ENCODE assay signal across 9 mouse cellular contexts in genomic region chr5:117665181-117665580, GRCm38 (mm10).
DNase-seq lines count a peak whose midpoint lies in the region; ATAC-seq lines count a peak whose summit lies in the region.
"Had no signal": no experiment of that assay in that cellular context is flagged by ENCODE, and none has a peak within 500 bp of the region (broad histone marks: within the 10 kb centered on the region; RNA-seq: fewer than 3 reads in every experiment).

No protein-coding gene starts in this region.

- peaks cover 13% of the 10 kb centered on the region for H3K4me1 ChIP-seq in forebrain, embryonic 16.5 days (replicated peaks; ENCODE audit: control insufficient read depth, insufficient read depth, low read length)

- H3K4me3 ChIP-seq in forebrain, embryonic 16.5 days (replicated peaks; ENCODE audit: low read length) = no peak overlapping the region
- H3K4me3 ChIP-seq: left cerebral cortex, adult 2 months had no signal

- no peaks in the 10 kb centered on the region for H3K27me3 ChIP-seq in forebrain, embryonic 16.5 days (replicated peaks; ENCODE audit: control insufficient read depth, insufficient read depth, low read length)

- no peaks in the 10 kb centered on the region for H3K9me3 ChIP-seq in forebrain, embryonic 16.5 days (ENCODE audit: control insufficient read depth, low read length)

- no peak overlapping the region for H3K9ac ChIP-seq in forebrain, embryonic 16.5 days (replicated peaks; ENCODE audit: low read depth, low read length)

- WGBS in forebrain, embryonic 16.5 days = 3% methylated on average over 9 of the region's 9 CpGs

- no peak overlapping the region for H3K27ac ChIP-seq in forebrain, embryonic 16.5 days (ENCODE audit: low read length)
- H3K27ac ChIP-seq: left cerebral cortex, adult 2 months had no signal

- DNase-seq in embryo, embryonic 10.5 days (ENCODE audit: low spot score) = peak; percentile 26
- no peak for DNase-seq in embryo, embryonic 9.5 days (ENCODE audit: extremely low spot score)
- DNase-seq in kidney, postnatal 10 days = peak; percentile 26
- DNase-seq in kidney, adult 9 months = no peak
- DNase-seq in lung, postnatal 4 days = peak; percentile 26 to 59
- no peak for DNase-seq in layer of hippocampus, postnatal 10 days (ENCODE audit: low spot score in 2 of 2)
- no peak for DNase-seq in adrenal gland, adult 2 months

- no peaks in the 10 kb centered on the region for H3K36me3 ChIP-seq in forebrain, embryonic 16.5 days (ENCODE audit: control insufficient read depth, insufficient read depth)

- ATAC-seq in forebrain, embryonic 16.5 days = 0 out of 2 replicates have a peak, but pooled peaks have one; percentile 14

- no peak overlapping the region for H3K4me2 ChIP-seq in forebrain, embryonic 16.5 days (ENCODE audit: low read length)

Comparison
In these comparisons a context has a peak if more than half of its experiments do, and no peak if none do; other contexts are left out.
1. DNase-seq: peak in embryo, embryonic 10.5 days (single experiment), kidney, postnatal 10 days (single experiment) and lung, postnatal 4 days (2 of 2); none in embryo, embryonic 9.5 days (single experiment), kidney, adult 9 months (single experiment), layer of hippocampus, postnatal 10 days (0 of 2) and adrenal gland, adult 2 months (single experiment).